Mouse (Mus musculus): ENCODE measurements around the gene Selplg. TPM values are rescaled to one million over a fixed set of nuclear protein-coding genes. Genes with fewer than 3 reads are reported as not detected.

Selplg gene
- polyA plus RNA-seq, 1 experiment: not detected

GRCm38 (mm10) chr5:113776896-113777226 is 55.6 kb downstream of the Selplg start:
- Histone ChIP-seq H3ac (ENCODE audit: control insufficient read depth, insufficient read length) (no peak overlapping the region), H3K79me2 (ENCODE audit: control insufficient read depth, insufficient read depth) (peaks cover 14% of the 10 kb centered on the region), H3K4me2 (ENCODE audit: low read depth) (no peak overlapping the region), H3K4me3 (no peak overlapping the region), H3K36me3 (ENCODE audit: control insufficient read depth, insufficient read depth) (no peaks in the 10 kb centered on the region), H3K27me3 (ENCODE audit: control insufficient read depth, insufficient read depth, insufficient read length) (no peaks in the 10 kb centered on the region)
- TF ChIP-seq E2F4 (IDR thresholded peaks at IDR 0.05; ENCODE audit: insufficient read depth) (no peak), TCF12 (IDR thresholded peaks at IDR 0.05; ENCODE audit: insufficient read depth, poor library complexity, severe bottlenecking) (no peak), MYOG (IDR thresholded peaks at IDR 0.05; ENCODE audit: control insufficient read depth in 1 of 3, insufficient read depth in 1 of 3, insufficient read length in 2 of 3, low read depth in 2 of 3) (no peak), USF1 (IDR thresholded peaks at IDR 0.05; ENCODE audit: low read depth) (no peak), MYOD1 (IDR thresholded peaks at IDR 0.05; ENCODE audit: control insufficient read depth in 1 of 3, insufficient read length in 2 of 3, low read depth in 2 of 3) (no peak), POLR2A (IDR thresholded peaks at IDR 0.05; ENCODE audit: insufficient read length, low read depth) (no peak), REST (IDR thresholded peaks at IDR 0.05; ENCODE audit: insufficient read depth, insufficient read length) (no peak), CEBPB (IDR thresholded peaks at IDR 0.05; ENCODE audit: insufficient read depth, poor library complexity, severe bottlenecking) (no peak), MAX (IDR thresholded peaks at IDR 0.05; ENCODE audit: low read depth) (no peak), TCF3 (IDR thresholded peaks at IDR 0.05; ENCODE audit: insufficient read length, low read depth) (no peak), SRF (IDR thresholded peaks at IDR 0.05; ENCODE audit: control insufficient read depth, insufficient read length, low read depth) (no peak), POLR2AphosphoS2 (IDR thresholded peaks at IDR 0.05; ENCODE audit: insufficient read length, low read depth) (no peak)

- Histone ChIP-seq H3ac (ENCODE audit: control insufficient read depth, insufficient read length) (no peak overlapping the region), H3K36me3 (ENCODE audit: control insufficient read depth, insufficient read depth) (no peaks in the 10 kb centered on the region), H3K4me3 (no peak overlapping the region), H3K79me2 (ENCODE audit: control insufficient read depth, insufficient read depth) (peaks cover 14% of the 10 kb centered on the region), H3K27me3 (ENCODE audit: control insufficient read depth, insufficient read depth, insufficient read length) (no peaks in the 10 kb centered on the region), H3K4me2 (ENCODE audit: low read depth) (no peak overlapping the region)
- TF ChIP-seq SRF (IDR thresholded peaks at IDR 0.05; ENCODE audit: control insufficient read depth, insufficient read length, low read depth): no peak
- TF ChIP-seq TCF12 (IDR thresholded peaks at IDR 0.05; ENCODE audit: insufficient read depth, poor library complexity, severe bottlenecking): no peak
- no peak for TF ChIP-seq E2F4 (IDR thresholded peaks at IDR 0.05; ENCODE audit: insufficient read depth)
- TF ChIP-seq MAX (IDR thresholded peaks at IDR 0.05; ENCODE audit: low read depth): no peak
- no peak for TF ChIP-seq POLR2AphosphoS2 (IDR thresholded peaks at IDR 0.05; ENCODE audit: insufficient read length, low read depth)
- TF ChIP-seq USF1 (IDR thresholded peaks at IDR 0.05; ENCODE audit: low read depth): no peak
- no peak for TF ChIP-seq POLR2A (IDR thresholded peaks at IDR 0.05; ENCODE audit: insufficient read length, low read depth)
- no peak for TF ChIP-seq TCF3 (IDR thresholded peaks at IDR 0.05; ENCODE audit: insufficient read length, low read depth)
- no peak for TF ChIP-seq MYOD1 (IDR thresholded peaks at IDR 0.05; ENCODE audit: control insufficient read depth in 1 of 3, insufficient read length in 2 of 3, low read depth in 2 of 3)
Measured at GRCm38 (mm10) chr5:113776128-113776895, 56.1 kb downstream of the Selplg start.

- Histone ChIP-seq H3K4me2 (ENCODE audit: low read depth) (no peak overlapping the region), H3ac (ENCODE audit: control insufficient read depth, insufficient read length) (no peak overlapping the region), H3K36me3 (ENCODE audit: control insufficient read depth, insufficient read depth) (no peaks in the 10 kb centered on the region), H3K4me3 (no peak overlapping the region), H3K79me2 (ENCODE audit: control insufficient read depth, insufficient read depth) (peaks cover 20% of the 10 kb centered on the region), H3K27me3 (ENCODE audit: control insufficient read depth, insufficient read depth, insufficient read length) (no peaks in the 10 kb centered on the region)
- TF ChIP-seq MYOD1 (IDR thresholded peaks at IDR 0.05; ENCODE audit: control insufficient read depth in 1 of 3, insufficient read length in 2 of 3, low read depth in 2 of 3) (no peak), MYOG (IDR thresholded peaks at IDR 0.05; ENCODE audit: control insufficient read depth in 1 of 3, insufficient read depth in 1 of 3, insufficient read length in 2 of 3, low read depth in 2 of 3) (no peak), REST (IDR thresholded peaks at IDR 0.05; ENCODE audit: insufficient read depth, insufficient read length) (no peak), POLR2AphosphoS2 (IDR thresholded peaks at IDR 0.05; ENCODE audit: insufficient read length, low read depth) (no peak), CEBPB (IDR thresholded peaks at IDR 0.05; ENCODE audit: insufficient read depth, poor library complexity, severe bottlenecking) (no peak), E2F4 (IDR thresholded peaks at IDR 0.05; ENCODE audit: insufficient read depth) (no peak), SRF (IDR thresholded peaks at IDR 0.05; ENCODE audit: control insufficient read depth, insufficient read length, low read depth) (no peak), TCF3 (IDR thresholded peaks at IDR 0.05; ENCODE audit: insufficient read length, low read depth) (no peak), POLR2A (IDR thresholded peaks at IDR 0.05; ENCODE audit: insufficient read length, low read depth) (no peak), USF1 (IDR thresholded peaks at IDR 0.05; ENCODE audit: low read depth) (no peak), TCF12 (IDR thresholded peaks at IDR 0.05; ENCODE audit: insufficient read depth, poor library complexity, severe bottlenecking) (no peak), MAX (IDR thresholded peaks at IDR 0.05; ENCODE audit: low read depth) (no peak)
Measured at GRCm38 (mm10) chr5:113775585-113775984, 56.9 kb downstream of the Selplg start.

GRCm38 (mm10) chr5:113773664-113774063 is 58.8 kb downstream of the Selplg start:
- Histone ChIP-seq H3K36me3 (ENCODE audit: control insufficient read depth, insufficient read depth) (no peaks in the 10 kb centered on the region), H3ac (ENCODE audit: control insufficient read depth, insufficient read length) (peak overlapping the region; percentile 48), H3K79me2 (ENCODE audit: control insufficient read depth, insufficient read depth) (peaks cover 40% of the 10 kb centered on the region), H3K27me3 (ENCODE audit: control insufficient read depth, insufficient read depth, insufficient read length) (no peaks in the 10 kb centered on the region), H3K4me2 (ENCODE audit: low read depth) (peak overlapping the region; percentile 94), H3K4me3 (peak overlapping the region; percentile 62)
- no peak for TF ChIP-seq POLR2AphosphoS2 (IDR thresholded peaks at IDR 0.05; ENCODE audit: insufficient read length, low read depth)
- no peak for TF ChIP-seq SRF (IDR thresholded peaks at IDR 0.05; ENCODE audit: control insufficient read depth, insufficient read length, low read depth)
- TF ChIP-seq TCF3 (IDR thresholded peaks at IDR 0.05; ENCODE audit: insufficient read length, low read depth): no peak
- no peak for TF ChIP-seq MAX (IDR thresholded peaks at IDR 0.05; ENCODE audit: low read depth)
- TF ChIP-seq TCF12 (IDR thresholded peaks at IDR 0.05; ENCODE audit: insufficient read depth, poor library complexity, severe bottlenecking): no peak
- TF ChIP-seq MYOD1 (IDR thresholded peaks at IDR 0.05; ENCODE audit: control insufficient read depth in 1 of 3, insufficient read length in 2 of 3, low read depth in 2 of 3): no peak
- no peak for TF ChIP-seq REST (IDR thresholded peaks at IDR 0.05; ENCODE audit: insufficient read depth, insufficient read length)
- no peak for TF ChIP-seq MYOG (IDR thresholded peaks at IDR 0.05; ENCODE audit: control insufficient read depth in 1 of 3, insufficient read depth in 1 of 3, insufficient read length in 2 of 3, low read depth in 2 of 3)
- TF ChIP-seq E2F4 (IDR thresholded peaks at IDR 0.05; ENCODE audit: insufficient read depth): no peak
- TF ChIP-seq CEBPB (IDR thresholded peaks at IDR 0.05; ENCODE audit: insufficient read depth, poor library complexity, severe bottlenecking): no peak
- no peak for TF ChIP-seq POLR2A (IDR thresholded peaks at IDR 0.05; ENCODE audit: insufficient read length, low read depth)
- TF ChIP-seq USF1 (IDR thresholded peaks at IDR 0.05; ENCODE audit: low read depth): no peak

Measured in myocyte (in vitro differentiated cells).